Mouse (Mus musculus): ENCODE results near the gene N4bp2. TPM values are rescaled to one million over a fixed set of nuclear protein-coding genes. Genes with fewer than 3 reads are reported as not detected.
"Not testable (repeated sequence)": the region's sequence is repeated elsewhere in the genome, so short reads cannot be mapped to it uniquely, and the experiment has no call there.

The N4bp2 gene
- total RNA-seq (2021) = 10 to 100 TPM; 16.9 to 17.8 TPM
- long read RNA-seq, experiment 1 = 0 reads
- long read RNA-seq, experiment 2, partial matches to known transcripts = 1 of 2 reads
- long read RNA-seq, experiment 2, other reads (novel, unspliced or antisense) = 0 of 2 reads

- DNase-seq (ENCODE audit: low spot score in 2 of 2) = peak; percentile 80
Measured at GRCm38 (mm10) chr5:65763088-65763915, at the start of gene N4bp2. Gene N4bp2 (plus strand): TSS chr5:65763521.

DNA sequence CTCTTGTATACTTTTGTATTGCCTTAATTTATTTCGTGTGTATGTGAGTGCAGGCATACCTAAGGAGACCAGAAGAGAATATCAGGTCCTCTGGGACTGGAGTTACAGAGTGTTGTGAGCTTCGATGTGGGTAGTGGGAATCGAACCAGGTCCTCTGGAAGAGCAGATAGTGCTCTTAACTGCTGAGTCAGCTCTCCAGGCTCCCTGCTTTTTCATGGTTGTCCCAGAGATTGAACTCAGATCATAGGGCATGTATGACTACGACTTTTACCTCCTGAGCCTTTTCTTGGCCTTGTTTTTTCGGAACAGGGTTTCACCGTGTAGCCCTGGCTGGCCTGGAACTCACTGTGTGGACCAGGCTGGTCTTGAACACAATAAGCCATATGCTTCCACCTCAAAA lies 48.2 kb upstream of the N4bp2 start:
- DNase-seq (ENCODE audit: low spot score in 2 of 2) = no peak

DNA sequence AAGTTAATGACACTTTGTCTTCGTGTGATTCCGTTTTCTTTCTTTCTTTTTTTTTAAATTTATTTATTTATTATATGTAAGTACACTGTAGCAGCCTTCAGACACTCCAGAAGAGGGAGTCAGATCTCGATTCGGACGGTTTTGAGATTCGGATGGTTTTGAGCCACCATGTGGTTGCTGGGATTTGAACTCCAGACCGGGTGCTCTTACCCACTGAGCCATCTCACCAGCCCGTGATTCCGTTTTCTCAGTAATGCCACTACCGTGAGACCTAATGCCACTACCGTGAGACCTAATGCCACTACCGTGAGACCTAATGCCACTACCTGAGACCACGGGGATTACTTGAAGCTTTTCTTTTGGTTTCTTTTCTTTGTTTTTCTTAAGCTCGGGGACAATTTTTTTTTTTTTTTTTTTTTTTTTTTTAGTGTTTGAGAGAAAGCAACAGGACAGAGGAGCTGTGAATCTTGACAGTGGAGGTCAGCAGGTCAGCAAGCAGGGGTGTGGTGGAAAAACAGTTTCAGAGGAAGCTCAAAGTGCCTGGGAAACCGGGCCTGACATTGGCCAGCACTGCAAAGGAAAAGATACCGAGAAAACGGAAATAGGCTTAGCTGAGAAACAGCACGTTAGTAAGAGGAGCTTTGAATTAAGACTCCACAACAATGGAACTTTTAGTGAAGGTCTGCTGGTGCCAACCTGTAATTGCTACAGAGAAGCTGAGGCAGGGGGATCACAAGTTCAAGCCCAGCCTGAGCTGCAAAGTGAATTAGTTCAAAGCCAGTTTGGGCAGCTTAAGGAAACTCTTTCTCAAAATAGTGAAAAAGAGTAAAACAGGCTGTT lies 46.0 kb upstream of the N4bp2 start:
- DNase-seq (ENCODE audit: low spot score in 2 of 2) = no peak

- not testable (repeated sequence) for DNase-seq (ENCODE audit: low spot score in 2 of 2)
Measured at GRCm38 (mm10) chr5:65717903-65718211, 45.5 kb upstream of the N4bp2 start.

DNA sequence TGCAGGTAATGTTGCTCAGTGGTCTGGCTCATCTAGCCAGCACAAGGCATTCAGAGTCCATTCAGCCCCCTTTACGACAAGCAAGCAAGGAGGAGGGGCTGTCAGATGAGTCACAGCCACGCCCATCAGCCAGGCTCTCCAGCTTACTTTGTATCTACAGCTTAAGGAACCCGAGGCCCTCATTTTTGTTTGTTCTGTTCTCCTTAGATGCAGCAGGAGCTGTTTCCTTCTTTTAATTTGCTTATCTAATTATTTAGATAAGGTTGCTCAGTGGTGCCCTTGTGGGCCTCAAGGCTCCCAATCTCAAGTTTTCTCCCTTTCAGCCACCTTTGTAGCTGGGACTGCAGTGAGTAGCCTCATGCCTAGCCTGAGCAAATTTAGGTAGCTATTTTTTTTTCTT lies 45.0 kb upstream of the N4bp2 start:
- DNase-seq (ENCODE audit: low spot score in 2 of 2) = no peak

DNA sequence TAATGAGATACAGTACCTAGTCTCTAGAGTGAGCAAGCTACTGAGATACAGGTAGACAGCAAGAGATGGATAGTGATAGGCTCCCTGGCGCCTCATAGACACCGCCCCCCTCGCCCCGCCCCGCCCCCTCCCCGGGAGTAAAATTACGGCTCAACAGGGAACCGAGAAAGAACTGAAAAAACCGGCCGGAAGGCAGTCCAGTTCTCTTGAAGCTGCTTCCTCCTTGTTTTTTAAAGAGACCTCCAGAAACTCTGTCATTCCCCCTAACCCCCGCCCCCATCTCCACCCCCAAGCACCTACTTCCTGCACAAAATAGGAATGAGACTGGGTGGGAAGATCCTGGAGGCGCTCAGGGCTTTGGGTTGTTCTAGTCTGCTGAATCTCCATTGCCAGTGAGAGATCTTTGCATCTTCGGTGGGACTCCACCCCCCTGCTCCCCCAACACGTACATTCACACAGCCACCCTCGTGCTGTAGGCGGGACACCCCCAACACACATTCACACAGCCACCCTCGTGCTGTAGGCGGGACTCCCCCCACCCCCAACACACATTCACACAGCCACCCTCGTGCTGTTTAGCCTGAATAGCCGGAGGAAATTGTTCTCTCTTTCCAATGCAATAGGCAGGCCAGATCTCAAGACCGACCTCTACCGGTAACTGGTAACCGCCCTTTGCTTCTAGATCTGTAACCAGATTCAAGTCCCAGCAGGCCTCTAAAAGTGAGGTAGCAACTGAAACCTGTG lies 38.8 kb upstream of the N4bp2 start:
- DNase-seq (ENCODE audit: low spot score in 2 of 2) = peak; percentile 42 to 46

DNA sequence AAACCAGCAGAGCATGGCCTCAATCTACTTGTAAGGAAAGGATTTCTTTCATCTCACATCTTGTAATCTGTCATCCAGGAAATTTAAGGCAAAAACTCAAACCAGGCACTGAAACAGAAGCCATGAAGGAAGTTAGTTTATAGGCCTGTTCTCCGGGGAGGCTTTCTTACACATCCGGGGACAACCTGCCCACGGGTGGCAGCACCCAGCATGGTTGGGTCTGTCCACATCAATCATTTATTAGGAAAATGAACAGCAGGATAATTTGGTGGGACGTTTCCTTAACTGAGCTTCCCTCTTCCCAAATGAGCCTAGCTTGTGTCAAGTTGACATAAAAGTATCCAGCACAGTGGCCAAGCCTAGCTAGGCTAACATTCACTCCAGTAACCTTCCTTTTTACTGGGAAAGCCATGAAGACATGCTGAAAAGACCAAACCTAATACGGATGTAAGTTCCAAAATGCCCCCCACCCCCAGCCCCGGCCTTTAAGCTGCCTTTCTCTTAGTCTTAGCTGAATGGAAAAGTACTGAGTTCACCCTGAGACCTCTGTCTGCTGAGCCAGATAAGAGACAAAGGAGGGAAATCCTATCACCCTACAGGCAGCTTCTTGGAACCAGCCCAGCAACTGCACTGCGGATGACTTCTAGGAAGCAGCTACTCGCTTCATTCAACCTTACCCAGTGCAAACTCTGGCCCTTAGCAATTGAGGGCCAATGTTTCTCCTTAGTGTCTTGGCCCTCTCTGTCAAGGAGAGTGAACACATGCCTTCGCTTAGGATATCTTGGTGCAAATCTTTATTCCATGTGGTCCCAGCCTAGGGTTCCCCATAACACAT lies 31.9 kb upstream of the N4bp2 start:
- DNase-seq (ENCODE audit: low spot score in 2 of 2) = no peak

- DNase-seq (ENCODE audit: low spot score in 2 of 2) = no peak
Measured at GRCm38 (mm10) chr5:65735601-65736000, 27.7 kb upstream of the N4bp2 start.

- no peak for DNase-seq (ENCODE audit: low spot score in 2 of 2)
Measured at GRCm38 (mm10) chr5:65739366-65739765, 24.0 kb upstream of the N4bp2 start.

- DNase-seq (ENCODE audit: low spot score in 2 of 2) = no peak
Measured at GRCm38 (mm10) chr5:65746908-65747307, 16.4 kb upstream of the N4bp2 start.

GRCm38 (mm10) chr5:65748386-65748785 lies 14.9 kb upstream of the N4bp2 start:
- no peak for DNase-seq (ENCODE audit: low spot score in 2 of 2)

DNA sequence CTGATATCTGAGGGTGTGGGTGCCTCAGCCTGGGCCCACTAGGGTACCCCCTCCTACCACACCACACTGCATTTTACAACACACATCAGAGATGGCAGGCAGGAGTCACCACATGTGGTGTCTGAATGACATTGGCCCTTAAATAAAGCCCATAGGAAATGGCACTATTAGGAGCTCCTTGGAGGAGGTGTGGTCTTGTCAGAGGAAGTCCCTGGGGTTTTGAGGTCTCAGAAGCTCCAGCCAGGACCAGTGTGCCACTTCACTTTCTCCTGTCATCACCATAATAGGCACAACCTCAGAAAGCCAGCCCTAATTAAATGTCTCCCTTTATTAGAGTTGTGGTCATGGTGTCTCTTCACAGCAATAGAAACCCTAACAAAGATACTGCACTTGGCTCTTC lies 14.4 kb upstream of the N4bp2 start:
- no peak for DNase-seq (ENCODE audit: low spot score in 2 of 2)

- no peak for DNase-seq (ENCODE audit: low spot score in 2 of 2)
Measured at GRCm38 (mm10) chr5:65752021-65752420, 11.3 kb upstream of the N4bp2 start.

DNA sequence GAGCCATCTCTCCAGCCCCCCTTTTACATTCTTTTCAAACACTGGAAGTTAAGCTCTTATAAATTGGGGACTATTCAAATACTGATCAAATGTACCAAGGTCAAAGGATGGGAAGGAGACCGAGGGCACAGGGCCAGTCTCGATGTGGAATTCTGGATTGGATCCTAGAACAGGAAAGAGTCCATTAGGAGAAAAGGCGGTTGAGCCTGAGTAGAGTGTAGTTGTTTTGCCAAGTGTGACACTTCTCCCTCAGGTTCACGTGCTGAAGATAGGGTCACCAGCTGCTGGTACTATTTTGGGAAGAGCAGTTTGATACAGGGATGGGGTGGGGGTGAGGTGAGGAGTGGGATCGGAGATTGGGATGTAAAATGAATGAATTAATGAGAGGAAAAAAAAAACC lies 7.5 kb upstream of the N4bp2 start:
- no peak for DNase-seq (ENCODE audit: low spot score in 2 of 2)

- DNase-seq (ENCODE audit: low spot score in 2 of 2) = no peak
Measured at GRCm38 (mm10) chr5:65757110-65757509, 6.2 kb upstream of the N4bp2 start.

DNA sequence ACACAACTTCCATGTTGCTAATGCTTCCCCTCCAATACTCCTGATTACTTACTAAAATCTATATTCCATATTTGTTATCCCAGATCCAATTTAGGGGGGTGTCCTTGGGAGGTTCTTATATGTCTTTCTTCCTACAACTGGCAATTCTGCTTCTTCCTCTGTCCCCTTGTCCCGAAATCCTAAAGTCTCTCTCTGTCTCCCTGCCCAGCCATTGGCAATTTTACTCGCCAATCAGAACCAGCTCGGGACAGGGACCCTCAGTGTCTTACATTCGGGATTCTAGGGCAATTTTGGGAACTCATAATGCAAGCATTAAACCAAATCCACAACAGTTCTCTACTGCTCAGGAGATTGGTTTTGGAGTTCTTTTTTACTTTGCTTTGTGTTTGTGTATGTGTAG lies 3.3 kb upstream of the N4bp2 start:
- no peak for DNase-seq (ENCODE audit: low spot score in 2 of 2)

DNA sequence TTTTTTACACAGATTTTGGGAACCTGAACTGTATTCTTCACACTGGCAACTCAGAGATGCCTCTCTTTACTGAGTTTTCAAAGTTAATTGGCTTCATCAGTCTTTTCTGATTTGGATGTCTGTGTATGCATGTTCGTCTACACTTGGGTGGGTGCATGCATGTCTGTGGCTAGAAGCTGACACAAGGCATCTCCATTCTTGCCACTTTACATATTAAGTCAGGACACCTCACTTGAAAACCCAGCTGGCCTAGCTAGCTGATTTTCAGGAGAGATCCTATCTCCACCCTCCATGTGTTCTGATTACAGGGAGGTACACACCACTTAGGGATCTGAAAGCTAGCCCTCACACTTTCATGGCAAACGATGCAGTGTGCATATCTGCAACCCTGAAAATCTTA lies 2.7 kb upstream of the N4bp2 start:
- no peak for DNase-seq (ENCODE audit: low spot score in 2 of 2)

- no peak for DNase-seq (ENCODE audit: low spot score in 2 of 2)
Measured at GRCm38 (mm10) chr5:65761020-65761419, 2.3 kb upstream of the N4bp2 start.

DNA sequence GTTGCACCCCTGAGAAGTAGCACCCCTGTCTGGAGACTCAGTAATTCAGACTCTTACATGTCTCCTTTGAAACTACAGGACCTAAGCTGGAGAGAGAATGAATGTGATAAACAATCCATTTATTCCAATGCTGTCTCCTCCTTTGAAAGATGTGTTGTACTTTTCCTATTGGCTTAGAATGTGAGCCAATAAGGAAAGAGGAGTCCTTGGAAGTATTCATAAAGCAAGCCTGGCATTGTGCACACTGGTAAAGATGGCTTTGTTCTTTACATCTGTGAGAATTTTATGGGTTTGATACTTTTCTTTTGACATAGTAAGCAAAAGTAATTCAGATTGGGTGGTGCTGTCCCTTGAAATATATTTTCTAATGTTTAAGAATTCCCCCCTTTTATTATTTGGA lies 1.4 kb upstream of the N4bp2 start:
- DNase-seq (ENCODE audit: low spot score in 2 of 2) = no peak

DNA sequence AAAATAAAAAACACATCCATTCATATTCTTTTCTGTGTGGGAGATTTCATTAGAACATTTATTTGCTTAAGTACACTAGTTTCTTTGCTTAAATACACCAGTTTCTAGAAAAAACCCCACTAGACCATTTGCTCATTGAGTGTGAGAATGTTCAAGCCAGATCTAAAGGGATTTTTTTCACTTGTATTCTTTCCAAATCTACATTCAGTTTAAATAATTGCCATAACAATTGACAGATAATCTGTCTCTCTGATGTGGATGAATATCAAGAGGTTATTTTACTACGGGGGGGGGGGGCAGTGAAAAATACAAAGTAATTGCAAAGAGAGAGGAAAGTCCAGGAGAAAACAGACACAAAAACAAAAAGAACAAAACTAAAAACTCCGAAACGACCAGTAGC lies 635 bp upstream of the N4bp2 start:
- DNase-seq (ENCODE audit: low spot score in 2 of 2) = no peak
